Mouse (Mus musculus) layer of hippocampus, postnatal 25 days (tissue): ENCODE data around the gene Sema3g. TPM values are rescaled to one million over a fixed set of nuclear protein-coding genes. Genes with fewer than 3 reads are reported as not detected.

Experiments used
- DNase-seq, 2 experiments: peaks; one replicate each; pipeline ENCODE4 v3.0.0; 2022; ENCODE audit warnings: mixed read lengths in 2 of 2, low spot score in 1 of 2; ENCODE audit errors: extremely low spot score in 1 of 2
- total RNA-seq, 2 experiments: library from RNA; stranded (reverse); gene quantifications; 2 replicates each; pipeline ENCODE4 v1.2.3; 2021

Sema3g gene
- total RNA-seq, 2 experiments from 2014 or later, result 4.4 to 5.0 TPM

GRCm38 (mm10) chr14:31268301-31269001, 50.8 kb downstream of the Sema3g start:
- DNase-seq, result peak; percentile 33 to 55

GRCm38 (mm10) chr14:31269456-31270100, 51.9 kb downstream of the Sema3g start:
- DNase-seq, result peak; percentile 20 to 27

GRCm38 (mm10) chr14:31271121-31271520, 53.5 kb downstream of the Sema3g start:
- DNase-seq, result no peak

- DNase-seq, result peak; percentile 75 to 94
Observed at GRCm38 (mm10) chr14:31272164-31272563, 54.5 kb downstream of the Sema3g start.

Other genes starting within 250 kb of the Sema3g start
- 10 to 100 TPM; 35.7 to 49.0 TPM for gene Glt8d1, start 216.5 kb upstream of the Sema3g start, total RNA-seq
- gene Spcs1, start 216.2 kb upstream of the Sema3g start, total RNA-seq, result 100 to 1,000 TPM; 171 to 189 TPM
- gene Pbrm1, start 198.7 kb upstream of the Sema3g start, total RNA-seq, result 10 to 100 TPM; 55.3 to 59.0 TPM
- 10 to 100 TPM; 36.0 to 57.6 TPM for gene Gnl3, start 198.7 kb upstream of the Sema3g start, total RNA-seq
- 10 to 100 TPM; 28.6 to 29.6 TPM for gene Smim4, start 88.9 kb upstream of the Sema3g start, total RNA-seq
- gene Nt5dc2, start 86.8 kb upstream of the Sema3g start, total RNA-seq, result 10 to 100 TPM; 12.8 to 17.9 TPM
- gene Stab1, start 49.2 kb upstream of the Sema3g start, total RNA-seq, result 10 to 100 TPM; 13.9 to 17.5 TPM
- gene Tnnc1, start 9.5 kb upstream of the Sema3g start, total RNA-seq, result 1 to 10 TPM; 2.2 to 3.1 TPM
- 100 to 1,000 TPM; 431 to 467 TPM for gene Nisch, start 914 bp upstream of the Sema3g start, total RNA-seq
- gene Phf7, start 33.5 kb downstream of the Sema3g start, total RNA-seq, result 1 to 10 TPM; 3.6 to 4.1 TPM
- gene Bap1, start 33.6 kb downstream of the Sema3g start, total RNA-seq, result 100 to 1,000 TPM; 127 to 131 TPM
- gene Dnah1, start 106.0 kb downstream of the Sema3g start, total RNA-seq, result 1 to 10 TPM; 4.4 TPM
- 10 to 100 TPM; 36.8 to 40.1 TPM for gene Capn7, start 118.8 kb downstream of the Sema3g start, total RNA-seq
- 100 to 1,000 TPM; 135 to 147 TPM for gene Sh3bp5, start 218.2 kb downstream of the Sema3g start, total RNA-seq